Mouse (Mus musculus) hindbrain, embryonic 16.5 days (tissue): ENCODE data around the gene Gm6525. TPM values are rescaled to one million over a fixed set of nuclear protein-coding genes. Genes with fewer than 3 reads are reported as not detected.
A peak's percentile ranks its signal among the peaks of the same experiment; 100 is the strongest.

Source experiments
- ATAC-seq: fragments of 200-750 bp; cut with Nextera tagmentation; 2 replicates; pipeline ENCODE4 v1.8.0; 2017; ENCODE audit warnings: moderate TSS enrichment, moderate library complexity
- H3K27ac ChIP-seq: fragments of 300-500 bp; sonication (generic); 2 replicates; pipeline ENCODE4 v1.5.1; 2014; ENCODE audit warnings: low read depth, mild to moderate bottlenecking, control low read depth, low read length, moderate library complexity
- H3K27me3 ChIP-seq: fragments of 300-500 bp; sonication (generic); replicated peaks from 2 replicates; pipeline ENCODE4 v1.6.1; 2014; ENCODE audit warnings: low read length; ENCODE audit not compliant: control insufficient read depth, insufficient read depth
- H3K36me3 ChIP-seq: fragments of 300-500 bp; sonication (generic); 2 replicates; pipeline ENCODE4 v1.6.1; 2014; ENCODE audit warnings: mild to moderate bottlenecking, low read length, moderate library complexity, mixed read lengths; ENCODE audit not compliant: control insufficient read depth, insufficient read depth
- H3K4me1 ChIP-seq: fragments of 300-500 bp; sonication (generic); 2 replicates; pipeline ENCODE4 v1.6.1; 2014; ENCODE audit warnings: low read depth, low read length; ENCODE audit not compliant: control insufficient read depth, insufficient read depth
- H3K4me2 ChIP-seq: fragments of 300-500 bp; sonication (generic); 2 replicates; pipeline ENCODE4 v1.6.1; 2014; ENCODE audit warnings: mild to moderate bottlenecking, low read length, control low read depth, moderate library complexity
- H3K4me3 ChIP-seq: fragments of 300-500 bp; sonication (generic); 2 replicates; pipeline ENCODE4 v1.5.1; 2014; ENCODE audit warnings: mild to moderate bottlenecking, low read length, control low read depth, moderate library complexity
- H3K9ac ChIP-seq: fragments of 300-500 bp; sonication (generic); 2 replicates; pipeline ENCODE4 v1.6.1; 2014; ENCODE audit warnings: low read depth, mild to moderate bottlenecking, control low read depth, low read length, moderate library complexity
- H3K9me3 ChIP-seq: fragments of 300-500 bp; sonication (generic); 2 replicates; pipeline ENCODE4 v1.6.1; 2014; ENCODE audit warnings: mild to moderate bottlenecking, low read length, moderate library complexity; ENCODE audit not compliant: control insufficient read depth
- WGBS: fragments of 180-500 bp; shearing (Covaris S2); extraction: QIAGEN DNeasy Blood & Tissue Kit; methylation state at CpG from one replicate; pipeline ENCODE4 v1.1.7; 2014; 5-methylcytosine and 5-hydroxymethylcytosine counted together
- polyA plus RNA-seq: library from polyadenylated mRNA; unstranded; fragments of >200 nt; fragmentation: Nextera tagmentation; extraction: Ambion mirVana; gene quantifications from 2 replicates; pipeline ENCODE4 v1.2.1, GENCODE M21; 2015

The Gm6525 gene
- polyA plus RNA-seq, 1 experiment from 2014 or later: 1.6 TPM

- 92% methylated on average over 3 of the region's 3 CpGs for WGBS
- Histone ChIP-seq H3K36me3 (peaks cover 37% of the 10 kb centered on the region), H3K4me3 (no peak overlapping the region), H3K9ac (no peak overlapping the region), H3K27ac (no peak overlapping the region), H3K9me3 (no peaks in the 10 kb centered on the region), H3K4me1 (no peaks in the 10 kb centered on the region), H3K4me2 (no peak overlapping the region), H3K27me3 (no peaks in the 10 kb centered on the region)
- no peak for ATAC-seq
These were observed 8.5 kb upstream of the Gm6525 start for GRCm38 (mm10) chr3:84165391-84165790.

GRCm38 (mm10) chr3:84166073-84166472, 7.8 kb upstream of the Gm6525 start:
- Histone ChIP-seq H3K36me3 (peaks cover 37% of the 10 kb centered on the region), H3K4me1 (no peaks in the 10 kb centered on the region), H3K4me3 (no peak overlapping the region), H3K9ac (no peak overlapping the region), H3K27ac (no peak overlapping the region), H3K9me3 (no peaks in the 10 kb centered on the region), H3K27me3 (no peaks in the 10 kb centered on the region), H3K4me2 (no peak overlapping the region)
- 90% methylated on average over 5 of the region's 5 CpGs for WGBS
- no peak for ATAC-seq

- no peak overlapping the region for H3K4me2 ChIP-seq
- WGBS: 86% methylated on average over 6 of the region's 6 CpGs
- H3K4me3 ChIP-seq: no peak overlapping the region
- H3K4me1 ChIP-seq: no peaks in the 10 kb centered on the region
- ATAC-seq: no peak
- no peaks in the 10 kb centered on the region for H3K9me3 ChIP-seq
- H3K27me3 ChIP-seq: no peaks in the 10 kb centered on the region
- H3K9ac ChIP-seq: no peak overlapping the region
- peaks cover 48% of the 10 kb centered on the region for H3K36me3 ChIP-seq
- no peak overlapping the region for H3K27ac ChIP-seq
These were observed 5.0 kb upstream of the Gm6525 start for GRCm38 (mm10) chr3:84168943-84169342.

GRCm38 (mm10) chr3:84169393-84170005, 4.4 kb upstream of the Gm6525 start:
- Histone ChIP-seq H3K9ac (no peak overlapping the region), H3K36me3 (peaks cover 45% of the 10 kb centered on the region), H3K4me1 (no peaks in the 10 kb centered on the region), H3K4me2 (no peak overlapping the region), H3K9me3 (no peaks in the 10 kb centered on the region), H3K27ac (no peak overlapping the region), H3K4me3 (no peak overlapping the region), H3K27me3 (no peaks in the 10 kb centered on the region)
- WGBS: 76% methylated on average over 8 of the region's 8 CpGs
- no peak for ATAC-seq

- no peak overlapping the region for H3K27ac ChIP-seq
- WGBS: 52% methylated on average over 11 of the region's 11 CpGs
These were observed 1.5 kb upstream of the Gm6525 start for GRCm38 (mm10) chr3:84172406-84172805.

GRCm38 (mm10) chr3:84175337-84176315, 1.7 kb downstream of the Gm6525 start:
- ATAC-seq: peak; percentile 79
- H3K27me3 ChIP-seq: no peaks in the 10 kb centered on the region
- H3K4me2 ChIP-seq: no peak overlapping the region
- H3K36me3 ChIP-seq: peaks cover 21% of the 10 kb centered on the region
- H3K27ac ChIP-seq: no peak overlapping the region
- no peaks in the 10 kb centered on the region for H3K4me1 ChIP-seq
- 43% methylated on average over 7 of the region's 7 CpGs for WGBS
- H3K9ac ChIP-seq: no peak overlapping the region
- H3K4me3 ChIP-seq: no peak overlapping the region
- no peaks in the 10 kb centered on the region for H3K9me3 ChIP-seq

More at GRCm38 (mm10) chr3:84172406-84172805, 1.5 kb upstream of the Gm6525 start:
- H3K9me3 ChIP-seq: no peaks in the 10 kb centered on the region
- H3K9ac ChIP-seq: no peak overlapping the region
- 0 out of 2 replicates have a peak, but pooled peaks have one; percentile 34 for ATAC-seq
- H3K27me3 ChIP-seq: no peaks in the 10 kb centered on the region
- no peaks in the 10 kb centered on the region for H3K4me1 ChIP-seq
- H3K4me2 ChIP-seq: no peak overlapping the region
- H3K4me3 ChIP-seq: no peak overlapping the region
- H3K36me3 ChIP-seq: peaks cover 28% of the 10 kb centered on the region

GRCm38 (mm10) chr3:84177834-84178233, 3.9 kb downstream of the Gm6525 start:
- Histone ChIP-seq H3K27me3 (no peaks in the 10 kb centered on the region), H3K9ac (no peak overlapping the region), H3K9me3 (no peaks in the 10 kb centered on the region), H3K4me3 (no peak overlapping the region), H3K27ac (no peak overlapping the region), H3K4me1 (peaks cover 4% of the 10 kb centered on the region; the same call in 1 of the 2 replicates), H3K4me2 (no peak overlapping the region), H3K36me3 (peaks cover 13% of the 10 kb centered on the region)
- WGBS: 72% methylated on average over 2 of the region's 2 CpGs
- no peak for ATAC-seq

- Histone ChIP-seq H3K9me3 (no peaks in the 10 kb centered on the region), H3K27me3 (no peaks in the 10 kb centered on the region), H3K4me2 (no peak overlapping the region), H3K36me3 (peaks cover 7% of the 10 kb centered on the region), H3K27ac (no peak overlapping the region), H3K4me3 (no peak overlapping the region), H3K9ac (no peak overlapping the region), H3K4me1 (peaks cover 4% of the 10 kb centered on the region; the same call in 1 of the 2 replicates)
- WGBS: 87% methylated on average over 2 of the region's 2 CpGs
- ATAC-seq: no peak
These were observed 6.4 kb downstream of the Gm6525 start for GRCm38 (mm10) chr3:84180304-84180703.

- H3K4me2 ChIP-seq: no peak overlapping the region
- H3K9ac ChIP-seq: no peak overlapping the region
- WGBS: 36% methylated on average over 8 of the region's 8 CpGs
- no peaks in the 10 kb centered on the region for H3K27me3 ChIP-seq
- no peak overlapping the region for H3K4me3 ChIP-seq
- peaks cover 4% of the 10 kb centered on the region; the same call in 1 of the 2 replicates for H3K4me1 ChIP-seq
- peaks cover 7% of the 10 kb centered on the region for H3K36me3 ChIP-seq
- ATAC-seq: no peak
- no peaks in the 10 kb centered on the region for H3K9me3 ChIP-seq
- 0 out of 2 replicates have a peak overlapping the region, but pooled peaks have one; percentile 37 for H3K27ac ChIP-seq
These were observed 7.2 kb downstream of the Gm6525 start for GRCm38 (mm10) chr3:84181102-84181501.
